Mouse (Mus musculus): ENCODE measurements around the gene Efna5.

DNA sequence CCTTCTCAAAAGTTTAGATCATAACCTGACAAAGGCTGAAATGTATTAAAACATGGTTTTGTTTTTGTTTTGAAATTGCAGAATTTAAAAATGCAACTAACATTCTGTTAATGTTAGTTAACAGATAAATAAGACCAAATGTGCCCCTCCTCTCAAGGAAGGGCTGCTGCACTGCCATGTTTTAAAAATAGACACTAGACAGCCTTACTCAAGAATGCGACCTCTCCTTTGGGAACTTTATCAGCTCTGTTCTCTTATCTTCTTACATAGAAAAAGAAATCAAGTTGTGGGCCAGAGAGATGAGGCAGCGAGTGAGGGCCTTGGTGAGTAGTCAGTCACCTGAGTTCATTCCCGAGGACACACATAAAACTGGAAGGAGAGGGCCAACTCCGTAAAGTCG lies 158.2 kb downstream of the Efna5 start:
- TF ChIP-seq POLR2A (IDR thresholded peaks at IDR 0.05; ENCODE audit: low read depth, low read length) (no peak), EP300 (IDR thresholded peaks at IDR 0.05; ENCODE audit: low read length) (no peak), USF2 (conservative IDR thresholded peaks at IDR 0.05; ENCODE audit: low read depth, low read length) (no peak), CTCF (conservative IDR thresholded peaks at IDR 0.05 in 1 of 2, IDR thresholded peaks at IDR 0.05 in 1 of 2; ENCODE audit: low read depth in 2 of 2, low read length in 2 of 2) (no peak), MEF2A (IDR thresholded peaks at IDR 0.05; ENCODE audit: borderline replicate concordance, low read depth, low read length) (no peak), E2F4 (IDR thresholded peaks at IDR 0.05; ENCODE audit: insufficient replicate concordance, low read depth, low read length) (no peak), CHD2 (IDR thresholded peaks at IDR 0.05; ENCODE audit: low read length) (no peak), ZC3H11A (IDR thresholded peaks at IDR 0.05; ENCODE audit: low read depth, low read length) (no peak), PAX5 (IDR thresholded peaks at IDR 0.05; ENCODE audit: low read length) (no peak), RAD21 (IDR thresholded peaks at IDR 0.05; ENCODE audit: low read depth, low read length) (no peak), MAX (IDR thresholded peaks at IDR 0.05; ENCODE audit: low read length) (no peak)

Data from CH12.LX (cell line).